Mouse (Mus musculus) central nervous system, embryonic 14 days (tissue): Measurements from ENCODE around the gene Spg7. TPM values are rescaled to one million over a fixed set of nuclear protein-coding genes. Genes with fewer than 3 reads are reported as not detected.

ENCODE experiments used
- polyA plus RNA-seq: library from polyadenylated mRNA; depleted of rRNA; stranded (reverse); fragments of >200 nt; gene quantifications from 2 replicates; pipeline ENCODE4 v1.2.3, GENCODE M21; 2012; rRNA removed

Gene Spg7
- 106 and 116 TPM in 2 replicates for polyA plus RNA-seq

DNA sequence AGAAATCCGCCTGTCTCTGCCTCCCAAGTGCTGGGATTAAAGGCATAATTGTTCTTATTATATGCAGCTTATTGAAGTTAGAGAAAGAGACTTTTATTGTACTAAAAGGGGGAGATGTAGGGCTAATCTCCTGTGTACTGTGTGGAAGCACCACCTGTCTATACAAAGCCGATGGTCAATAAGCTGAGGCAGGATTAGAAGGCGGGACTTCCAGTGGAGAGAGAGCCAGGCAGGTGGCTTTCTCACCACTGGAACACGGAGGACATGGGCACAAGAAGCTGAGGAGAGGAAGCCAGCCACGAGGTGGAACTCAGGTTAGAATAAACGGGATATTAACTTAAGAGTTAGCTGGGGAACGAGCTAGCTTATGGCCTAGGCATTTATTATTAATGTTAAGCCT lies at the start of gene Spg7:
Gene Spg7, plus strand, starts transcription at position 222 of the 400 bp plus-strand sequence.

DNA sequence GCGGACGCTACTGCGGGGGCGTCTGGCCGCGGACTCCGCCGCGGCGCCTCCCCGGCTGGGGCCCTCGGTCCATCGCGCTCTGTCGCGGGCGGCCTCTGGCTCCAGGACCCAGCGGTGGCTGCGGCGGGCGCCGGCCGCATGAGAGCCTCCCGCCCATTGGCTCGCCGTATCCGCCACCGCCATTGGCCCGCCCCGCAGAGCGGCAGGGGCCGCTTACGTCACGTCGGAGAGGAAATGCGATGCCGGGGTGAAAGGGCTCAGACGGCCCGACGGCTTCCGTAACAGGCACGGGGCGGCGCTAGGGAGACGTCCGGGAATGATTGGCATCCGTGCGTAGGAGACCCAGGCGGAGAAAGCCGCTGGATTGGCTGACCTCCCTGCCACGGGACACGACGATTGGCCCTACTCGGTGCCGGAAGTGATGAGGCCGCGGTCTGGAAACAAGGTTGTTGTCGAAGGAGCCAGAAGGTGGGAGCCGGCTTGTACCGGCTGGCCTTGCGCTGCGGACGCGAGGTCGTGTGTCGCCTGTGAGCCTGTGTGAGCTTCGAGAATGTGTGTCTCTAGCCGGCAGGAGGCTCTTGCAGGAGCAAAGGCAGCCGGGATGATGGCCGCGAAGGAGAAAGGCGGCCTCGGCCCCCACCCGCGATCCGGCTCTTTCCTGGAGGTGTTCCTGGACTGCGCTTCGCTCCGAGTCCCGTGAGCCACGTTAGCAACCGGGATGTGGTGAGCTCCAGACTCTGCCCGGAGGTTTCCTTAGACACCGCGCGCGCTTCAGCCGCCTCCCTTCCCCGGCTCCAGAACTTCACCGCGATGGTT lies 20.4 kb upstream of the Spg7 start, which contains the start of gene Ankrd11:
Gene Ankrd11, minus strand, starts transcription at position 120 of the 816 bp plus-strand sequence.

DNA sequence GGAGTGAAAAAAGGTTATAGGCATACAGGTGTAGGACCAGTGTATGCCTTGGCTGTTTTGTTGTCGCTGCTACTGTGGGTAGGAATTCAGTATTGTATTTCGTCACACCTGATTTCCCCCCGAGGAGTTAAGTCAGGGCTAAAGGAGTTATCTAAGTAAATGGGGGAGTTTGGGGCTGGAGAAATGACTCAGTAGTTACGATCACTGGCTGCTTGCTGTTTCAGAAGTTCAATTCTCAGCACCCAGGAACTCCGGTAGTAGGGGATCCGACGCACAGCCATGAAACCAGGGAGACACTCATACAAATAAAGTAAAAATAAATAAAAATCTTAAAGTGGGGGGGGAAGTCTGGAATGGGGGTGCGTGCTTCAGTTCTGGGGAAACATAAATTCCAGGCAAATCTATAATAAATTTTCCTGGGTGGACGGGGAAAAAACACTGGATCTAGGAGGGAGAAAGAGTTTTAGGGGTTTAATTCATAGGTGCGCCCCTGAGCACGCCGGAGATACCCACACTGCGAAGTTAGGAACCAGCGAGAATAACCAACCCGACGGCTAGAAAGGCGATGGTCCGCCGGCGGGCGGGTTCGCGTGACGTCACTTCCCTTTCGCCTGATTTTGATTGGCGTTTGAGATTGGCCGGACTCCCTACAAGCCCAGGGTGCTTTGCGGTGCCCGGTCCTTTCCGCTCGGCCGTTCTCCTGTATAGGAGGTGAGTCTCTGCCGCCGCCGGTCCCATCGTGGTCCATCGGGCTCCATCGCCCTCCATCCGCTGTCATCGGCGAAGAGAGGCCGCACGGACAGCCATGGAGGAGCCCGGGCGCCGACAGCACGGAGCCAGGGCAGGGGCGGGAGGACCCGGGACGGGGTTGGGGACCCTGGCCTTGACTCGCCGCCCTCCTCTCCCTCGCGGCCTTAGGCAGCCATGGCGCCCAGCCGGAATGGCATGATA lies 39.3 kb downstream of the Spg7 start, which contains the start of gene Rpl13:
Gene Rpl13, plus strand, starts transcription at position 616 of the 951 bp plus-strand sequence.

DNA sequence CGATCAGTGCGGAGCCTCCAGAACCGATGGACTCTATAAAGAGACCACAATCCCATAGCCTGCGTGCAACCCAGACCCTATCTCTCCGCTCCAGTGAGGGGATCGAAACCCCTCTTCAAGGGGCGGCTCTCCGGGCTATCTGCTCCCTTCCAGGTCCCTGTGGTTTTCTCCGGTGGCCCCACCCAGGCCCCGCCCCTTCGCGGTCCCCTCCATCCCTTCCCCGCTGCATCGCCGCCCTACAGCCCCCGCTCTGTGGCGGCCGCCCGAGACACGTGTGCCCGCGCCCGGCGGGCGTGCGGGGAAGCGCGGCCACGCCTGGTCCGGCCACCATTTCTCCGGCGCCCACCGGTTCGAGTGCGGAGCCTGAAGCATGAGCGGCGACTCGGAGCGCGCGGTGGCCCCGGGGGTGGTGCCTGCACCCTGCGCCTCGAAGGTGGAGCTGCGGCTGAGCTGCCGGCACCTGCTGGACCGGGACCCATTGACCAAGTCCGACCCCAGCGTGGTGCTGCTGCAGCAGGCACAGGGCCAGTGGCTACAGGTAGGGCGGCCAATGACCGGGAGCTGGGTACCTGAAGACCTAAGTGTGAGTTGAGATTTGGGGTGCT lies 54.5 kb downstream of the Spg7 start, which contains the start of gene Cpne7:
Gene Cpne7, plus strand, starts transcription at position 248 of the 605 bp plus-strand sequence.

Other genes with a start within 250 kb of the Spg7 start
- gene Cdh15, start 215.0 kb upstream of the Spg7 start, polyA plus RNA-seq, result 0.77 and 4.4 TPM in 2 replicates
- 63.6 and 67.0 TPM in 2 replicates for gene Ankrd11, start 20.7 kb upstream of the Spg7 start, polyA plus RNA-seq
- gene Rpl13, start 39.4 kb downstream of the Spg7 start, polyA plus RNA-seq, result 1,904 and 2,108 TPM in 2 replicates
- gene Cpne7, start 54.4 kb downstream of the Spg7 start, polyA plus RNA-seq, result 5.1 and 5.9 TPM in 2 replicates
- gene Sult5a1, start 95.4 kb downstream of the Spg7 start, polyA plus RNA-seq, result 2.1 and 11.6 TPM in 2 replicates
- gene Dpep1, start 123.3 kb downstream of the Spg7 start, polyA plus RNA-seq, result 0.34 and 1.2 TPM in 2 replicates
- gene Chmp1a, start 149.8 kb downstream of the Spg7 start, polyA plus RNA-seq, result 121 and 129 TPM in 2 replicates
- 6.6 and 7.0 TPM in 2 replicates for gene Spata33, start 149.9 kb downstream of the Spg7 start, polyA plus RNA-seq
- 121 and 122 TPM in 2 replicates for gene Cdk10, start 161.9 kb downstream of the Spg7 start, polyA plus RNA-seq
- 3.0 and 3.2 TPM in 2 replicates for gene Spata2l, start 173.3 kb downstream of the Spg7 start, polyA plus RNA-seq
- 38.9 and 40.2 TPM in 2 replicates for gene Zfp276, start 191.3 kb downstream of the Spg7 start, polyA plus RNA-seq
- 109 and 116 TPM in 2 replicates for gene Vps9d1, start 191.4 kb downstream of the Spg7 start, polyA plus RNA-seq